Mouse (Mus musculus) heart, adult 2 months (tissue): Measurements from ENCODE around the gene Elmod3. TPM values are rescaled to one million over a fixed set of nuclear protein-coding genes. Genes with fewer than 3 reads are reported as not detected.

Experiments used
- DNase-seq, 2 experiments: peaks; one replicate each; pipeline ENCODE4 v3.0.0; 2021
- H3K27ac ChIP-seq: fragments of 200-600 bp; 2 replicates; pipeline ENCODE4 v1.8.1; 2022
- H3K27me3 ChIP-seq: fragments of 200-500 bp; 2 replicates; pipeline ENCODE4 v1.6.1; 2012; ENCODE audit warnings: mild to moderate bottlenecking, low read length, inconsistent platforms, mixed read lengths; ENCODE audit not compliant: control insufficient read depth, insufficient read depth
- H3K36me3 ChIP-seq: fragments of 200-500 bp; 2 replicates; pipeline ENCODE4 v1.6.1; 2012; ENCODE audit warnings: low read length, inconsistent platforms; ENCODE audit not compliant: control insufficient read depth, insufficient read depth
- H3K4me1 ChIP-seq: fragments of 200-500 bp; 2 replicates; pipeline ENCODE4 v1.6.1; 2011; ENCODE audit warnings: low read length; ENCODE audit not compliant: control insufficient read depth, insufficient read depth
- H3K4me3 ChIP-seq: fragments of 200-600 bp; 2 replicates; pipeline ENCODE4 v1.8.1; 2022
- H3K79me2 ChIP-seq: fragments of 200-500 bp; replicated peaks from 2 replicates; pipeline ENCODE4 v1.6.1; 2012; ENCODE audit warnings: mild to moderate bottlenecking, inconsistent platforms, low read length, moderate library complexity, mixed read lengths; ENCODE audit not compliant: control insufficient read depth, insufficient read depth
- H3K9ac ChIP-seq: fragments of 200-500 bp; 2 replicates; pipeline ENCODE4 v1.6.1; 2012; ENCODE audit warnings: low read depth, mild to moderate bottlenecking, control low read depth, inconsistent platforms, low read length, mixed read lengths
- CTCF ChIP-seq: fragments of 200-600 bp; IDR thresholded peaks from 2 replicates; pipeline ENCODE4 v1.8.1; 2022; ENCODE audit warnings: antibody characterized with exemption, mild to moderate bottlenecking, moderate library complexity
- EP300 ChIP-seq: fragments of 200-500 bp; IDR thresholded peaks from 2 replicates; pipeline ENCODE4 v1.6.1; 2011; ENCODE audit warnings: low read depth, low read length, control low read depth; ENCODE audit not compliant: insufficient read depth
- POLR2A ChIP-seq: fragments of 200-500 bp; IDR thresholded peaks from 2 replicates; pipeline ENCODE4 v1.6.1; 2011; ENCODE audit warnings: mild to moderate bottlenecking, low read depth, low read length, control low read depth; ENCODE audit not compliant: insufficient read depth
- WGBS: fragments of 180-500 bp; shearing (Covaris S2); methylation state at CpG from one replicate; pipeline ENCODE4 v1.1.7; 2018; 5-methylcytosine and 5-hydroxymethylcytosine counted together
- intact Hi-C: fragments of 180-260 bp; cut with DNase I; formaldehyde crosslinking; loops from one replicate; pipeline ENCODE4 v1.15.1; 2025
- polyA plus RNA-seq: library from polyadenylated mRNA; depleted of rRNA; stranded (reverse); fragments of >200 nt; gene quantifications from 2 replicates; pipeline ENCODE4 v1.2.3, GENCODE M21; 2012
- total RNA-seq, 2 experiments: library from RNA; stranded (reverse); gene quantifications; 2 replicates each; pipeline ENCODE4 v1.2.3; 2021

The Elmod3 gene
- total and polyA plus RNA-seq, 3 experiments, result 12.8 to 25.5 (median 16.5) TPM

- under 1% methylated on average over 41 of the region's 41 CpGs for WGBS
- intact Hi-C loops, result loop anchor here (2.0 kb wide), 1 partner anchor 16 kb away; no protein-coding TSS in a partner anchor
Observed at GRCm38 (mm10) chr6:72616643-72617288, 18.6 kb upstream of the Elmod3 start, which contains the start of gene Tgoln1. TSS of gene Tgoln1 (minus strand) at chr6:72617000.

GRCm38 (mm10) chr6:72615561-72616375 is 17.6 kb upstream of the Elmod3 start:
- Histone ChIP-seq H3K36me3 (peaks cover 28% of the 10 kb centered on the region), H3K4me1 (peaks cover 6% of the 10 kb centered on the region), H3K27me3 (no peaks in the 10 kb centered on the region), H3K79me2 (no peaks in the 10 kb centered on the region), H3K27ac (peak overlapping the region; percentile 88), H3K9ac (peak overlapping the region; percentile 66), H3K4me3 (peak overlapping the region; percentile 83)
- intact Hi-C loops, result loop anchor here (2.0 kb wide), 1 partner anchor 15 kb away; no protein-coding TSS in a partner anchor
- WGBS, result 10% methylated on average over 25 of the region's 25 CpGs
- TF ChIP-seq EP300 (no peak), POLR2A (no peak), CTCF (no peak)
- peak in 1 of 2 experiments; percentile 11 for DNase-seq

More at GRCm38 (mm10) chr6:72616643-72617288, 18.6 kb upstream of the Elmod3 start, which contains the start of gene Tgoln1:
- TF ChIP-seq CTCF, result no peak
- TF ChIP-seq POLR2A, result peak; percentile 99
- peak; percentile 69; the same call in 1 of the 2 replicates for TF ChIP-seq EP300
- H3K36me3 ChIP-seq, result peaks cover 25% of the 10 kb centered on the region
- H3K27ac ChIP-seq, result peak within 1 kb of the TSS; percentile 88
- DNase-seq, result peak; percentile 96
- H3K4me3 ChIP-seq, result peak within 1 kb of the TSS; percentile 83
- H3K4me1 ChIP-seq, result peaks cover 6% of the 10 kb centered on the region
- H3K27me3 ChIP-seq, result no peaks in the 10 kb centered on the region
- peak within 1 kb of the TSS; percentile 82 for H3K9ac ChIP-seq
- H3K79me2 ChIP-seq, result no peaks in the 10 kb centered on the region

DNA sequence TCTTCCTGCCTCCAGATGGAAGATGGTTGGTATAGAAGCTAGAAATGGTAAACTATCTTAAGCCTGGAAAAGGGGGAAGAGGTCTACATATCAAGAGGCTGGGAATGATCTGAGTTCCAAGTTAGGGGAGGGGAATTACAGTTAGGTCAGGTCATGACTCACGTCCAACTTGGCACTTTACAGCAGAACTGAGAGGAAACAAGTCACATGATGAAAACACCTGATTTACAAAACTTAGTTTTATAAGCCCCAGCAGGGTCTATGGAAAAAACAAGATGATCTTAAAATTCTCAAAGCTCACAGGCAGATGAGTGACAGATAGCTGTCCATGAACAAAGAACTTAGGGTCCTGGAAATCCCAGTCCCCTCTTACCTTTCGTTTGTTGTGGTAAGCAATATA is 16.9 kb upstream of the Elmod3 start:
- peak overlapping the region; percentile 83 for H3K4me3 ChIP-seq
- H3K9ac ChIP-seq, result 0 out of 2 replicates have a peak overlapping the region, but pooled peaks have one; percentile 66
- H3K79me2 ChIP-seq, result no peaks in the 10 kb centered on the region
- 20% methylated on average over 2 of the region's 2 CpGs for WGBS
- peaks cover 6% of the 10 kb centered on the region for H3K4me1 ChIP-seq
- intact Hi-C loops, result no loop called here
- no peaks in the 10 kb centered on the region for H3K27me3 ChIP-seq
- H3K27ac ChIP-seq, result no peak overlapping the region
- TF ChIP-seq POLR2A, result no peak
- no peak for TF ChIP-seq CTCF
- TF ChIP-seq EP300, result no peak
- no peak for DNase-seq
- H3K36me3 ChIP-seq, result peaks cover 33% of the 10 kb centered on the region

DNA sequence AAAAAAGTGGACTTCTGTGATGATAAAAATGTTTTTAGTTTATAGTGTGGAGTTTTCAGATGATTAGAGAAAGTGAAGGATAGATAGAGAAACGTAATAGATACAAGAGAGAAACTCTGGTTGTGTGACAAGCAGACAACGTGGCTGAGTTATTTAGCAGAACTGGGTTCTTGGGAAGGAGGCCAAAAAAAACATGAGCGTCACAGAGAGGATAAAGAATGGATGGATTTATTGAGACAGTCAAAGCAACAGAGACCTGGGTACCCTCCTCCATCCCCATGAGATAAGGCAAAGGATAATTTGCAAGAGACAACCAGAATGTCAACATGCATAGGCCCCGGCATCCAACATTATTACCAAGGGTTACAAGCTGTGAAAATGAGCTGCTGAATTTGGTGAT is 12.0 kb upstream of the Elmod3 start:
- Histone ChIP-seq H3K4me1 (peaks cover 1% of the 10 kb centered on the region), H3K4me3 (no peak overlapping the region), H3K36me3 (peaks cover 29% of the 10 kb centered on the region), H3K79me2 (no peaks in the 10 kb centered on the region), H3K9ac (no peak overlapping the region), H3K27me3 (no peaks in the 10 kb centered on the region), H3K27ac (no peak overlapping the region)
- DNase-seq, result no peak
- intact Hi-C loops, result no loop called here
- WGBS, result 25% methylated on average over 4 of the region's 4 CpGs
- TF ChIP-seq CTCF (no peak), POLR2A (no peak), EP300 (no peak)

GRCm38 (mm10) chr6:72608662-72609184 is 10.5 kb upstream of the Elmod3 start:
- no peaks in the 10 kb centered on the region for H3K27me3 ChIP-seq
- H3K9ac ChIP-seq, result no peak overlapping the region
- TF ChIP-seq CTCF (no peak), POLR2A (no peak), EP300 (no peak)
- no peak for DNase-seq
- WGBS, result 90% methylated on average over 4 of the region's 4 CpGs
- H3K36me3 ChIP-seq, result peaks cover 15% of the 10 kb centered on the region
- H3K4me1 ChIP-seq, result no peaks in the 10 kb centered on the region
- H3K79me2 ChIP-seq, result no peaks in the 10 kb centered on the region
- H3K4me3 ChIP-seq, result no peak overlapping the region
- intact Hi-C loops, result no loop called here
- no peak overlapping the region for H3K27ac ChIP-seq
